Mouse (Mus musculus) cortical plate, adult 2 months (tissue): ENCODE measurements around the gene Aip.

Source experiments
- CTCF ChIP-seq: fragments of 200-500 bp; IDR thresholded peaks from 2 replicates; pipeline ENCODE4 v1.5.1; 2011; ENCODE audit warnings: mild to moderate bottlenecking, control low read depth, low read length; ENCODE audit not compliant: insufficient read depth; ENCODE audit errors: extremely low read depth
- POLR2A ChIP-seq: fragments of 200-500 bp; IDR thresholded peaks from 2 replicates; pipeline ENCODE4 v1.6.1; 2011; ENCODE audit warnings: mild to moderate bottlenecking, low read length, control low read depth; ENCODE audit not compliant: insufficient read depth; ENCODE audit errors: extremely low read depth

- TF ChIP-seq CTCF, result no peak
- TF ChIP-seq POLR2A, result no peak
Measured at GRCm38 (mm10) chr19:4102049-4102448, 23.6 kb downstream of the Aip start.
